Mouse (Mus musculus) left cerebral cortex, postnatal 14 days (tissue): ENCODE results near the gene Chd2. TPM values are rescaled to one million over a fixed set of nuclear protein-coding genes. Genes with fewer than 3 reads are reported as not detected.
A peak's percentile ranks its signal among the peaks of the same experiment; 100 is the strongest.
"Not testable (repeated sequence)": the region's sequence is repeated elsewhere in the genome, so short reads cannot be mapped to it uniquely, and the experiment has no call there.

Experiments
- DNase-seq, 2 experiments: peaks; one replicate each; pipeline ENCODE4 v3.0.0; 2021 to 2022; ENCODE audit warnings: low spot score in 2 of 2, mixed read lengths in 1 of 2
- intact Hi-C: fragments of 180-260 bp; cut with DNase I; formaldehyde crosslinking; loops from one replicate; pipeline ENCODE4 v1.15.1; 2025
- total RNA-seq, 2 experiments: library from RNA; stranded (reverse); gene quantifications; 2 replicates each; pipeline ENCODE4 v1.2.3; 2021

Gene Chd2
- total RNA-seq, 2 experiments from 2014 or later, result 39.0 to 43.9 TPM

DNA sequence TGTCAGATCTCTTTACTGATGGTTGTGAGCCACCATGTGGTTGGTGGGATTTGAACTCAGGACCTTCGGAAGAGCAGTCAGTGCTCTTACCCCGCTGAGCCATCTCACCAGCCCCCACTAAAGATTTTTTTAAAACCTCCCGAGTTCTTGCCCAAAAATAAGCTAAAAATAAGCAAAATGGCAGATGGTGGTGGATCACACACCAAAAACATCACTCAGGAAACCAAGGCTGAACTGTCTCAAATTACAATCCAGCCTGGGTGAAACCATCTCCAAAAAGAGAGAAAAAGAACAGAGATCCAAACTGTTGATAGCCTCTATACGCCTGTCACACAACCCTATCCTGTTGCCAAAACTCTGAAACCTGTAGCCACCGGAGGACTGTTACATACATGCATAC, 11.5 kb downstream of the Chd2 start:
- intact Hi-C loops, result no loop called here
- DNase-seq, result no peak

GRCm38 (mm10) chr7:73529261-73529660, 12.4 kb downstream of the Chd2 start:
- intact Hi-C loops, result no loop called here

DNA sequence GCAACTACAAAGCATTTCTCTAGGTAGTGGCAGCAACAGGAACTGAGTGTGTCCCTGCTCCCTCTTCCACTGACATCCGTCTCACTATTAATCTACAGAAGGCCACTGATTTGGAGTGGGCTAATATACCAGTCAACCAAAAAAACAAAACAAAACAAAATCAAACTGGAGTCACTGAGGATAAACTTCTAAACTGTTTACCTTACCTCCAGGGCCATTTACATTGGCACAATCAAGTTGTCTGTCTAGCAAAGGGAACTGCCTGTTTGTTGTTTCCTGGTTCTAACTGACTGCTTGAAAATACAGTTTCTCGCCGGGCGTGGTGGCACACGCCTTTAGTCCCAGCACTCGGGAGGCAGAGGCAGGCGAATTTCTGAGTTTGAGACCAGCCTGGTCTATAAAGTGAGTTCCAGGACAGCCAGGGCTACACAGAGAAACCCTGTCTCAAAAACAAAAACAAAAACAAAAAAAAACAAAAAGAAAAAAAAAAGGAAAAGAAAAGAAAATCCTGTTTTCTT, 13.2 kb downstream of the Chd2 start:
- DNase-seq, intact Hi-C loops: not testable (repeated sequence)

More at GRCm38 (mm10) chr7:73529261-73529660, 12.4 kb downstream of the Chd2 start:
- DNase-seq, result no peak

GRCm38 (mm10) chr7:73527225-73527624, 14.4 kb downstream of the Chd2 start:
- intact Hi-C loops, result no loop called here
- DNase-seq, result no peak

- intact Hi-C loops, result loop anchor here (1.0 kb wide), 1 partner anchor 94 kb away; no protein-coding TSS in a partner anchor
- DNase-seq, result peak; percentile 65 to 82
Observed at GRCm38 (mm10) chr7:73524454-73524952, 17.1 kb downstream of the Chd2 start.

GRCm38 (mm10) chr7:73523608-73524259, 17.9 kb downstream of the Chd2 start:
- intact Hi-C loops, result loop anchor here (1.0 kb wide), 1 partner anchor 95 kb away; no protein-coding TSS in a partner anchor
- no peak for DNase-seq

DNA sequence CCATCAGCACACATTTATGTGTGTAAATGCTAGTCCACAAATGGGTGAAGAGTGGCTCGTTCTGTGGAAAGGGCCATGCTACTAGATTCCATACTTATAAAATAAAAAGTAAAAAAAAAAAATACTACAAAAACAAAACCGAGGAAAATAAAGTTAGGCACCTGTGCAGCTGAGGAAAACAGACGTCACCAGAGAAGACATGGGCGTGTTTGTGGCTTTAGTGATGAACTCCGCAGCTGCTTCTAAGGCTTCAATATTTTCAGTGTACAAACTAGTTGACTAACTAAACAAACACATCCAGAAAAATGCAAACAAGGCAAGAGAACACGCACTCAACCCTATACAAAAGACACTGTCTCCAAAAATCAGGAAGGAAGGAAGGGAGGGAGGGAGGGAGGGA, 18.4 kb downstream of the Chd2 start:
- intact Hi-C loops, result no loop called here
- DNase-seq, result no peak

- intact Hi-C loops, result no loop called here
- DNase-seq, result no peak
Observed at GRCm38 (mm10) chr7:73521277-73522193, 20.1 kb downstream of the Chd2 start.

- DNase-seq, result no peak
- intact Hi-C loops, result no loop called here
Observed at GRCm38 (mm10) chr7:73520231-73520630, 21.4 kb downstream of the Chd2 start.

DNA sequence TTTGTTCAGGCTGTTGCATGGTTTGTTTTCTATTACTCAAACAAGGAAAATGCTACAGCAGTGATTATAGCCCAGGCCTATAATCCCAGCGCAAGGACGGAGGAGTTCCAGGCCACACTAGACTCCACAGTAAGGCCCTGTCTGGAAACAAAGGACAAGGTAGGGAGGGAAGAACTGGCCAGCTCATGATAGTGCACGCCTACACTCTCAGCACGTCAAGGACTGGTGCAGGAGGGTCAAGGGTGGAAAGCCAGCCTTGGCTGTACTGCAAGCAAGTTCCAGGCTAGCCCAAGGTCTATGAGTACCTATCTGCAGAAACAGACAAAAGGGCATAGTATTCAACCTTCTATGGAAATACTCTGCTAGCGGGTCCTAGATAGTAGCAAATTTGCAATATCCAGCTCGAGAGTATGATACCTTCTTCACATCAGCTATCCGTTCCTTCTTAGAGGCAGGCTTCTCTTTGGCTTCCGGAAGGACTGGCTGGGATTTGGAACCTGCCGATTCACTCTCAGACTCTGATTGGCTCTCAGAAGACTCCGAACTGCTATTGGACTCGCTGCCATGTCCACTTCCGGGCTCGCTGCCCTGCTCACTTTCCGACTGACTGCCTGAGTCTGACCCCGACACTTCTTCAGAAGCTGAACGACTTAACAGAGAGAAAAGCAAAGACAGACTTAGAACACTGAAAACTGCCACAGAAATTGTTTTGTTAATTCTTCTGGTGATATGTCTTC, 22.4 kb downstream of the Chd2 start:
- intact Hi-C loops, result no loop called here
- no peak for DNase-seq

DNA sequence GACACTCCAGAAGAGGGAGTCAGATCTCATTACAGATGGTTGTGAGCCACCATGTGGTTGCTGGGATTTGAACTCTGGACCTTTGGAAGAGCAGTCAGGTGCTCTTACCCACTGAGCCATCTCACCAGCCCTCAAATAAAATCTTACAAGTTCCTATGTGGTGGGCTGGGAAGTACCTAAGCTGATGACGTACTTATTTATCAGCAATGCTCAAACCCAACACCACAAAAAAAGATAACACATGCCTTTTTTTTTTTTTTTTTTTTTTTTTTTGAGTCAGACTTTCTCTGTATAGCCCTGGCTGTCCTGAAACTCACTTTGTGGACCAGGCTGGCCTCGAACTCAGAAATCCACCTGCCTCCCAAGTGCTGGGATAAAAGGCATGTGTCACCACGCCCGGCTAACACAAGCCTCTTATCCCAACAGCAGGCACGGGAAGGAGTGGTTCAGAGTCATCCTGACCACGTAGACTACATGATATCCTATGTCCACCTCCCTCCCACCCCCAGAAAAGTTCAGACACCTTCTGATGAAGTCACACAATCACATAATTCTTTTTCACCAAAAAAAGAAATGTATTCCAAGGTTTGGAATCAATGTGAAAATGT, 23.2 kb downstream of the Chd2 start:
- intact Hi-C loops, DNase-seq: not testable (repeated sequence)

DNA sequence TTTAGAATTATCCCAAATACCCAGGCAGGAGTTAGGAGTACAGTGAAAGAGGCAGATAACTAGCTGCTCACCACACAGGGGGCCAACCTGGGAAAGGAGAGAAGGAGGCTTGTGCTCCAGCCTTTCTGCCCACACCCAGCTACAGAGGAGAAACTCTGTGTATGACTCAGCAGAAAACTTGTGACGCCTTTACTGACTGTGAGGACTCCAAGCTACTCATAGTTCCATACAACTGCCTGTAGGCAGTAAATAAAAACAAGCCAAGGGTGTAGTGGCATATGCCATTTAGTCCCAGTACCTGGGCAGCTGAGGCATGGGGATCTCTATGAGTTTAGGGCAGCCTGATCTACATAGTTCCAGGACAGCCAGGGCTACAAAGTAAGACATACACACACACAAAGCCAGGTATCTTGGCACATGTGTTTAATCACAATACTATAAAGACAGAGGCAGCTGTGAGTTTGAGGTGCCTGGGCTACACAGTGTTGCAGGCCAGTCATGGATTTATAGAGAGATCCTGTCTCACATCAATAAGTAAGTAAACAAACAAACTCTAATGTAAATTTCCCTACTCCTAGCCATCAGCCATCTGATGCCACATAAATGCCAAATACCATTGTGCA, 24.1 kb downstream of the Chd2 start:
- intact Hi-C loops, result no loop called here
- no peak for DNase-seq

DNA sequence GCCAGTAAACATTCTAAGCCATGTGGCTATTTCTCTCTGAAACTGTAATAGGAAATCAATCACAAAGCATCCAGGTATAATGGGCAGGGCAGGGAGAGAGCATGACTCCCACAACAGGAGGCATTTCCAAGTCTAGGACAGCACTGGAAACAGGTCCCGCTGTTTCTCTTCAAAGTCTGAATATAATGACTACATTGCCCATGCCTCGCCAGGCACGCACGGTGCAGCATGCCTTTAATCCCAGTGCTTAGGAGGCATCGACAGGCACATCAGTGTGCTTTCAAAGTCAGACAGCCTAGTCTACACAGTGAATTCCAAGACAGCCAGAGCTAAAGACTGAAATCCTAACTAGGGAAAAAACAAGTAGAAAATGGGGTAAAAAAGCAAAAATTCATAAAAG, 24.8 kb downstream of the Chd2 start:
- no peak for DNase-seq
- intact Hi-C loops, result no loop called here

DNA sequence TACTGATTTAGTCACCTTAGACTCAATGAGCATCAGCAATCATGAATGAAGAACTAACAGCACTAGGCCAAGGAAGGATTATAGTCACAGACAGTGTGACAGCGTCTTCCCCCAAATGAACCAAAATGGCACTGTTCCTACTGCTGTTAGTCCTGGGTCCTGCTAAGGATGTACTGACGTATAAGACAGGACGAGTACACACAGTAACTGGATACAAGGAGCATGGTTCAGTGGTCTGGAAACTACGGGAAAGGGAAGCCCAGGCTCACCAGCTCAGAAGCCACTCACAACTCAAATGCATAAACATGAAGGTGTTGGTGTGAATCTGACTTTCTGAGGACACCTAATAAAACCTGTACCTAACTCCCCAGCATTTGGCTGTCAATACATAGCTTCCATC, 27.1 kb downstream of the Chd2 start:
- DNase-seq, result no peak
- intact Hi-C loops, result no loop called here

GRCm38 (mm10) chr7:73512422-73512821, 29.2 kb downstream of the Chd2 start:
- DNase-seq, result no peak
- intact Hi-C loops, result no loop called here

DNA sequence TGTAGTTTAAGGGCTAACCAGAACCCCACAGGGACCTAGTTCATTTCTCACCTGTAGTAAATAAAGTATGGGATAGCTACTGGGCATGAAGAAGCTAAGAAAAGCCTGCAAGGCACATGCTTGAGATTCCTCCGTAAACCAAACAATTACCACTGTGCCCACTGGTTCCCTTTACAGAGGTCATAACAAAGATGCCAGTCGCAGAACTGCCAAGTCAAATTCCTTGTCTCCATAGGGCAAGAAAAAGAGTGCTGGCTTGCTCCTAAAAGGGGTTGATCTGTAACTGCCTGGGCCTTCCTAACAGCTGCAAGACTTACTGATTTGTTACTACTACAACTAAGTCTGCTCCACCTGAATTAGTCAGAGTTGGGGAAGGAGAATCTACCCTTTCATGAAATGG, 32.9 kb downstream of the Chd2 start:
- intact Hi-C loops, result no loop called here

GRCm38 (mm10) chr7:73507491-73507890, 34.1 kb downstream of the Chd2 start:
- peak in 1 of 2 experiments; percentile 32 for DNase-seq
- intact Hi-C loops, result no loop called here

More for the DNA sequence above, 32.9 kb downstream of the Chd2 start:
- no peak for DNase-seq

- intact Hi-C loops, result no loop called here
Observed at GRCm38 (mm10) chr7:73506852-73507251, 34.8 kb downstream of the Chd2 start.

GRCm38 (mm10) chr7:73505266-73505665, 36.4 kb downstream of the Chd2 start:
- DNase-seq, result no peak
- intact Hi-C loops, result no loop called here

More at GRCm38 (mm10) chr7:73506852-73507251, 34.8 kb downstream of the Chd2 start:
- DNase-seq, result no peak
